Mouse (Mus musculus) adrenal gland, postnatal 14 days (tissue): ENCODE results near the gene Kat6b. TPM values are rescaled to one million over a fixed set of nuclear protein-coding genes. Genes with fewer than 3 reads are reported as not detected.
"Not testable (repeated sequence)": the region's sequence is repeated elsewhere in the genome, so short reads cannot be mapped to it uniquely, and the experiment has no call there.

Source experiments
- DNase-seq: peaks from one replicate; pipeline ENCODE4 v3.0.0; 2021; ENCODE audit warnings: mixed read lengths
- long read RNA-seq, 2 experiments: library from polyadenylated mRNA; stranded (forward); transcript quantifications; one replicate each; pipeline ENCODE4 v2.0.0; 2021
- total RNA-seq: library from RNA; stranded (reverse); gene quantifications from 2 replicates; pipeline ENCODE4 v1.2.3, GENCODE M21; 2021

The Kat6b gene
- 43.4 and 45.3 TPM in 2 replicates for total RNA-seq
- long read RNA-seq, experiment 1, partial matches to known transcripts, result 0 of 3 reads
- long read RNA-seq, experiment 1, other reads (novel, unspliced or antisense), result 3 of 3 reads
- long read RNA-seq, experiment 2, partial matches to known transcripts, result 0 of 1 reads
- long read RNA-seq, experiment 2, other reads (novel, unspliced or antisense), result 1 of 1 reads

- DNase-seq, result no peak
Observed at GRCm38 (mm10) chr14:21481231-21481630, at the start of gene Kat6b. Kat6b (plus strand) TSS chr14:21481434.

DNA sequence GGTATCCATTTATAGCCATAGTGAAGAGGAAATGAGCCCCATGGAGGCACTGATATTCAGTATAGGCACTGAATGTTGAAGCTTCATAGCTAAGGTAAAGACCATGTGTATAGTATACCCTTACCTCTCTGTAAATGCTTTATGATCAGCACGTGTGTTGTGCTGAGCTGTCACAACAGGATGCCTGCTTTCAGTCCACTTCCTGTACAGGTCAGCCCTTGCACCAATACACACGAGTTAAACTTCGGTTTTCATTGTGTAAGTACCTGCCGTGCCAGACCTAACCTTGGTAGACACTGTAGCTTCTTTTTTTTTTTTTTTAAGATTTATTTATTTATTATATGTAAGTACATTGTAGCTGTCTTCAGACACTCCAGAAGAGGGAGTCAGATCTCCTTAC is 47.8 kb upstream of the Kat6b start:
- no peak for DNase-seq

DNA sequence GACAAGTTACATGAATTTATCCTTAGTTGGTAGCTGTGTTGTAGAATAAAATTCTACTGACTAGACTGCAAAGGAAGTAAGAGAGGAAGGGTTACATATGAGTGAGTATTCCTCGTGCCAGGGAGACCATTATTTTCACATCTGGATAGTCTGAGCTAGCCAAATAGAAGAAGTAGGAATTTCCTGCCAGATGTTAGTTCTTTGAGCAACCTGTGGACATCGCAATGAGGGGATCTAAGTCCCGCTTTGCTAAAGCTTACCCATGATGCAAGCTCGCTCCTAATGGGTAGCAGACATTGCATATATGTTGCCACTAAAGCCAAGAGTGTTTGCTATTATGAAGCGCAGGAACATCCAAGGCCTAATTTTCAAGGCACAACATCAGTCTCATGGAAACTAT is 47.2 kb upstream of the Kat6b start:
- no peak for DNase-seq

- DNase-seq, result no peak
Observed at GRCm38 (mm10) chr14:21434686-21435085, 46.5 kb upstream of the Kat6b start.

DNA sequence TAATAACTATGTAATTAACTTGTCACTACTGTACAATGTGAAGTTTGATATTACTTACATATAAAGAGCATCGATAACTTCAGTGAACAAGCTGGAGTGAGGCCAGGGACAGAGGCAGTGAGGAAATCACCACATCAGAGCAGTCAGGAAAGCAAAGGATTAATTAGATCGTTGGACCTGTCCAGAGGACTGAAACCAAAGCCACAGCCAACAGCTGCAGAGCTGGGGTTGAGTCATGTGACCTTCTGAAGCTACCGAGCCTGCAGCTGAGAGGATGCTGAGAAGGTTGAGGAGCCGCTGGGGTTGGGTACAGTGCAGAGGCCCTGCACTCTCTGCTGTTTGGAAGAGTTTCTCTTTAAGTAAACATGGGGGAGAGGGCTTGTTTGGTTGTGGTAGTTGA is 41.4 kb upstream of the Kat6b start:
- peak; percentile 66 for DNase-seq

DNA sequence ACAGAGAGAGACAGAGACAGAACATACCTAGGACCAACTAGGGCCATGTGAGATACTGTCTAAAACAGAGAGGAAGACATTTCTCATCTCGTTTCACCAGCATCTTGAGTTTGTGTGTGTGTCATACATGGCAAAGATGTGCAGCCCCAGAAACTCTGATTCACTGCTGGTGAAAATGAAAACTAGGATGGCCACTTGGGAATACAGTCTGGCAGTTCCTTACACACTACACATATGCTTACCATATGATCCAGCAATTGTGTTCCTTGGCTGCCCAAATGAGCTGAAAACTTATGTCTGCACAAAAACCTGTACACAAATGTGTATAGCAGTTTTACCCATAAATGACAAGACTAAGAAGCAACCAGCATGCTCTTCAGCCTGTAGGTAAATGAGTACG is 40.7 kb upstream of the Kat6b start:
- no peak for DNase-seq

DNA sequence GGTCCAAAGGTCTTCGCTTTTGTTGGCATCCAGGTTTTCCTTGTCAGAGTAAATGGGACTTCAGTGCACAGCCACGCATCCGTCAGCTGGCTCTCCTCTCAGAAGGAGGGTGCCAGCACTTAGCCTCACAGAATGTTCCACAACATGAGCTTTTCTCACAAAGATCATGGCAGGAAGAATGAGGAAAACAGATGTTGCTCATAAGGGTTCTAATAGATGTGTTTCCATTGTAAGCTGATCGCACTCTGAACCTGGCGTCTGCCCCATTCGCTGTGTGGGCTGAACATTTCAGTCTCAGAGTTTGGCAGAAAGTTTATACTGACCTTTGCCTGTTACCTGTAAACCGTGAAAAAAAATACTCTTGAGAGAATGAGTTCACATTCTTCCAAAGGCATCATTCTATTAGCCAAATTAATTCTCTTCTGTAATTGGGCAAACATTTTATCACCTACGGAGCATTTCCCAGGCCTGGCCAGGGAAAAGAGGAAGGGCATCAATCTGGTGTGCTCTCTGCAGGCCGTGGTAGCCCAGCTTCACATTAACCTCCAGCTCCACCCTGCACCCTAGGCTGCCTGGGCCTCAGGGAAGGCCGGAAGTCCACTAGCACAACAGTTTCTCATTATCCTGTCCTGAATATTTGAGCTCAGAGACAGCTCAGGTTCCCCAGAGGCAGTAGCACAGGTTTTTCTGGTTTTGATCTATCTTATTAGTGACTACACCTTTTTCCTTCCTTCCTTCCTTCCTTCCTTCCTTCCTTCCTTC is 39.3 kb upstream of the Kat6b start:
- DNase-seq, result no peak

GRCm38 (mm10) chr14:21452581-21452980 is 28.7 kb upstream of the Kat6b start:
- DNase-seq, result peak; percentile 69

- no peak for DNase-seq
Observed at GRCm38 (mm10) chr14:21453896-21454295, 27.3 kb upstream of the Kat6b start.

GRCm38 (mm10) chr14:21455654-21456350 is 25.4 kb upstream of the Kat6b start:
- DNase-seq, result no peak

DNA sequence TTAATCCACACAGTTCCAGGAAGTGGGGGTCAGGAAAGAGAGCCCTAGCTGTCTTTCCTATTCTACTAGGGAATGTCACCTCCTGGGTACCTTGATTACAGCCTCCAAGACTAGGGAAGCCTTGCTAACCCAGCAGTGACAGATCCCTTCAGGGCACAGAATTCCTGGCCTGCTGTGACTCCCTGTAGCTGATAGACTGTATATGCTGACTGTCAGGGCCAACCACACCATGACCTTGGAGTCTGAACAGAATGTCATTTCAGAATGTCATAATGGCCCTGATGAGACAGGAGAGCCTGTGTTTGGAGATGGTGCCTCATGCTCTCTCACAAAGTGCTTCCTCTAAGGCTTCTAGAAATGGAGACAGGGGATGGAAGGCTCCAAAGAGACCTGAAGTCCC is 24.7 kb upstream of the Kat6b start:
- peak; percentile 32 for DNase-seq

- no peak for DNase-seq
Observed at GRCm38 (mm10) chr14:21457876-21458275, 23.4 kb upstream of the Kat6b start.

DNA sequence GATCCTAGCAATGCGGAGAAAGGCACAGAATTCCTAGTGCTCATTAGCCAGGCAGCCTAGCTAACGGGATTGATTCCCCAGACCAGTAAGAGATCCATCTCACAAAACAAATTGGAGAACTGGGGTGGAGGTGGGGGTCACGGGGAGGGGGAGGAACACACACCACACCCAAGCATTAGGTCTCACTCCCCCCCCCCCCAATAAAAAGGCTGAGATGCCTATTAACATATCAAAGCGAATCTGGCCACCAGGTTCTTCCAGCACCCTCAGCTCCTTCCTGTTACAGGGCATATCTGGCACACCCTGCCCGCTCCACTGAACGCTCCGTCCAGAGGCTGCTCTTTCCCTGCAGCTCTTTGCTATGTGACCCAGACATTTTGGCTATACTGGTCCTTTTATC is 22.5 kb upstream of the Kat6b start:
- no peak for DNase-seq

DNA sequence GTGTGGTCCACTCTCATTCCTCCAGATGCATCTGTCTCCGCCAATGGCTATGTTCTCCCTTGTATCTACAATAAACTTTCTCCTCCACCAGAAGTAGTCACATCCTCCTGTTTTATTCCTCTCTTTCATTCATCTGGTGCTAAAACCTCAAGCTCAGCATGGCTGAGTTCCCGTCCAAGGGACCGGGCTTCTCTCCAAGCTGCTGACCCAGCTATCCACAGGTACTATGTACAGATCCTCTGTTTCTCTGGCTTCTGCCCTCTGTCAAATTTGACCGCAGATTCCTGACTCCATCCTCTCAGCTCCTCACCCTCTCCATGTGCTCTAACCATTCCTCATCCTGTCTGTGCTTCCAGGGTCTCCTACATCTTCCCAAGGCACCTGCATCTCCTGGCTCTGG is 22.1 kb upstream of the Kat6b start:
- no peak for DNase-seq

- peak; percentile 42 for DNase-seq
Observed at GRCm38 (mm10) chr14:21462398-21462797, 18.8 kb upstream of the Kat6b start.

DNA sequence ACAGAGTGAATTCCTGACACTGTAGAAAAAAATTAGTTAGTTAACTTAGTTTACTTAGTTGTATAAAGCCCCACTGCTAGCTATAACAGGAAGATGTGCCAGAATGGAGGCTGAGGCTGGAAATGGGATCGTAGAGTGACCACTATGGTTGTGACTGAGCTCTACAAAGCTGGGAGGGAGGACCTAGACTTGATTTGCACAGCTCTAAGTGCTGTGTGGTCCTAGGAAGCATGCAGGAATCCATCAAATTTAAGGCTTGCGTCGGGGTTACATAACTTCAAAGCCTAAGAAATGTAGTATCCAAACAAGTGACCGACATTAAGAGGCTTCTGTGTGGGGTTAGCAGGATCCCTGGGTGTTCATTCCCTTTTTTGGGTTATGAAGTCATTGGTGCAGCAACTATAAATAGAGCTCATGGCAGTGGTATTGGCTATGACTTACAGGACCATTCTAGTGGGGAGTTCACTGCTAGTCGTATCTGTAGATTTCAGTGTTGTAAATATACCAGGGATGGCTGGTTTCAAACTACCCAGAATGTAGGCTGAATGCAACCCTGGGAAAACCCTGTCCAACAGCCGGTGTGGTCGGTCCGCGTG is 18.0 kb upstream of the Kat6b start:
- DNase-seq, result no peak

DNA sequence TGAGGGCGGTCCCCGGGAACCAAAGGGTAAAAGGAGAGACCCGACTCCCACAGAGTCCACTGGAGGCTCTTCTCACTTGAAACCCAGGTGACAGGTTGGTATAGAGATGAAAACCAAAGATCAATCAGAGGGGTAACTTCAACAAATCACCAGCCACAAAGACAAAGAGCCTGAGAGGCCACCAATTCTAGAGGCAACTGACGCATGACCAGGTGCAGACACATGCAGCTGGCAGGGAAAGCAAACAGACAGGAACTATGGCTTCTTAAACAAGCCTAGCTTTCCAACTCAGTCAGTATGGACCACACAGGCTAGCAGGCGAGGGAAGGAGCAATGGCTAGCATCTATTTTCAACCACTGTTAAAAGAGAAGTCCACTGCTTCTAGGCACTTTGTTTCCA is 10.8 kb upstream of the Kat6b start:
- no peak for DNase-seq

GRCm38 (mm10) chr14:21471975-21472374 is 9.3 kb upstream of the Kat6b start:
- DNase-seq, result no peak

GRCm38 (mm10) chr14:21474593-21475132 is 6.6 kb upstream of the Kat6b start:
- DNase-seq, result not testable (repeated sequence)

DNA sequence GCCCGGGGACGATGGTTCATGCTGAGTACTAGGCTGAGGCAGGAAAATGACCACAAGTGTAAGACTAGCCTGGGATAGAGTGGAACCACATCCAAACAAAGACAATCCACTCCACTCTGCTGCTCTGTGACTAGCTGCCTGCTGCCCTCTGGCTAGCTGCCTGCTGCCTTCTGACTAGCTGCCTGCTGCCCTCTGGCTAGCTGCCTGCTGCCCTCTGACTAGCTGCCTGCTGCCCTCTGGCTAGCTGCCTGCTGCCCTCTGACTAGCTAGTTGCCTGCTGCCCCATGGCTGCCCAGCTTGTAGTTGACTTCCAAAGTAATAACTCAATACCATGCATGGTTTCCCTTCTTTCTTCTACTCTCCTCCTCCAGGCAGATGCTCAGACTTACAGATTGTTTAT is 4.1 kb upstream of the Kat6b start:
- peak; percentile 34 for DNase-seq

DNA sequence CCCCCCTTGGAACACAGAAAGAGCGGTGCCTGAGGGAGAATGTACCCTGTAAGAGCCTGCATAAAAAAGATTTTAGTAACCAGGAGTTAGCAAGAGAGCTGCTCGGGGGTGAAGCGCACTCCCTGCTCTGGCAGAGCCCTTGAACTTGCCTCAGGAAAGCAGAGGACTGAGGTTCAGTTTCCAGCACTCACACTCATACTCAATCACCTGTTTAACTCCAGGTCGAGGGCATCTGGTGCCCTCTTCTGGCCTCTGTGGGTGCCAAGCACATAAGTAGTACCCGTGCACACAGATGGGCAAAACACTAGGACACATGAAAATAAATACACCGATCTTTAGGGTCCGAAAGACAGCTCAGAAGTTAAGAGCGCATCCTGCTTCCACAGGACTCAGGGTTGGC is 1.7 kb upstream of the Kat6b start:
- DNase-seq, result no peak

DNA sequence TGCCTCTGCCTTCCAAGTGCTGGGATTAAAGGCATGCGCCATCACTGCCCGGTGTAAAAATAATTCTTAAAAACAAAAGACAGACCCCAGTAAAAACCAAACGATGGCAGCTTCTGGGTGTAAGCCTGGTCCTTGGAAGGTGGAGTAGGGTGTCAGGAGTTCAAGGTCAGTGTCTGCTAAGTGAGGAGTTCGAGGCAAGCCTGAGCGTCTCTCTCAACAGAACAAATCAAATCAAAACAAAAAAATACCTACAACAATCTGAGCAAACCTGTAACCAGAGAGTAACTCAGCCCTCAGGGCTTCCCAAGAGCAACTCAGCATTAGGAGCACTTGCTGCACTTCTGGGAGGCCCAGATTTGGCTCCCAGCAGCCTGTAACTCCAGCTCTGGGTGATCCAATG is 1.0 kb upstream of the Kat6b start:
- no peak for DNase-seq

DNA sequence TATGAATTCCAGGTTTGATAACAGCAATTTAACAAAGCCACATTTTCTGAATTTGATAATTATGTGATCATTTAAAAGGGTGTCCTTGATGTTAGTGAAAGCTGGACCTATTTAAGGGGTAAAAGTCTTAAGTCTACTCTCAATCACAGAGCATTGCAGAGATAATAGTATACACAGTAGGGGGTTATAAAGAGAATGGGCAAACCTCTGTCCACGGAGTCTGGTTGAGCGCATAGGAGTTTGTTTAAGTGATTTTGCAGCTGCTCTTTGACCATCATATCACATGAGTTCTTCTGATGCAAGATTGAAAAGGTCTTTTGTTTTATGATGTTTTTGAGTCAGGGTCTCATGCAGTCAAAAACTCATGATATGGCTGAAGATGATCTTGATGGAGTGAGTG is 3.0 kb downstream of the Kat6b start:
- DNase-seq, result no peak
